Mouse (Mus musculus): ENCODE measurements at regions not wholly inside any gene's neighbourhood (a gene's known extent, or its start where the extent isn't known, plus 50 kb on each side); places are given as distances from the start of the nearest gene placed in this dataset.

DNA sequence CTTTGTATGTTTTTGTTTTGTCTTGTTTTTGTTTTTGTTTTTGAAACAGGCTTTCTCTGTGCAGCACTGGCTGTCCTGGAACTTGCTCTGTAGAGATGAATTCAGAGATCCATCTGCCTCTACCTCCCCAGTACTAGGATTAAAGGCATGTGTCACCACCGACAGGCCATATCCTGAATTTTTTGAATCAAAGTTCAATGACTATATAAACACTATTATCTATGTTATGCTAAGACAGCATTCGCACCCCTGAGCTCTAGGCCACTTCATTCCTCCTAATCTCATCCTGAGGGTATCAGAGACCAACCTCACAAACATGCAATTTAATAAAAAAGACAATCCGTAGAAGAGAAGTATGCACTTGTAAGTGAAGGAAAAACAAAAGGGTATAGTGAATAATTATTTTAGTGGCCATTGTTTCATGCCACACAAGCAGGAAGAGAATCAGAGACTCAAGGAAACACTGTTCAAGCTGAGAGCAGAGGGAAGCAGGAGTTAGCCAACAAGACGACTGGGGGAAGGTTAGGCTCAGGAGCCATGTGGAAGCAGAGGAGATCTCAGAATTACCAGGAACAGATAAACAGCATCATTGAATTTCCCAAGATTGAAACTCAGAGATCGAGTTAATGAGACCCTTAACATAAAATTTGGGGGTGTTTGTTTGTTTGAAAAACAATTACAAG is 101.2 kb upstream of the Cited2 start:
- TF ChIP-seq GATA1 (IDR thresholded peaks at IDR 0.05; ENCODE audit: borderline replicate concordance, low read length) (no peak), FLI1 (IDR thresholded peaks at IDR 0.05; ENCODE audit: low read length) (no peak)

Measured in megakaryocyte, embryonic 14.5 days (primary cell).